Mouse (Mus musculus): ENCODE measurements at regions not wholly inside any gene's neighbourhood (a gene's known extent, or its start where the extent isn't known, plus 50 kb on each side); places are given as distances from the start of the nearest gene placed in this dataset.

DNA sequence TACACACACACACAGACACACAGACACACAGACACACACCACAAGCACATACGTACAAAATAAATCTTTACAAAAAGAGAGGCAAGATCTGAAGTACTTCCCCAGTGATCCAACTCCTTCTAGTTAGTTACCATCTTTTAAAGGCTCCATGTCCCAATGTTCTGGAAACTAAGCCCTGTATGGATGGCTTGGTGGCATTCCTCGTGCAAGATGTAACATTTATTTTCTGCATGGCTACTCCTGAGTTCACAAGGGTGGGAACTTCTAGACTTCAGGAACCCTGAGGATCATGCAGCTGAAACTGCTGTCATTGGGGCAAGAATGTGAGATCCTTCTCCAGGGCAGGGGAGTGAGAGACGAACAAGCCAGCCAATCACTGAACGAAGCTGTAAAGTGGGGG, 96.1 kb downstream of the Glrx3 start:
- TF ChIP-seq GATA1 (IDR thresholded peaks at IDR 0.05; ENCODE audit: low read length) (no peak), TAL1 (IDR thresholded peaks at IDR 0.05; ENCODE audit: low read length) (no peak)
